Mouse (Mus musculus): ENCODE measurements at regions not wholly inside any gene's neighbourhood (a gene's known extent, or its start where the extent isn't known, plus 50 kb on each side); places are given as distances from the start of the nearest gene placed in this dataset.
"Not testable (repeated sequence)": the region's sequence is repeated elsewhere in the genome, so short reads cannot be mapped to it uniquely, and the experiment has no call there.

DNA sequence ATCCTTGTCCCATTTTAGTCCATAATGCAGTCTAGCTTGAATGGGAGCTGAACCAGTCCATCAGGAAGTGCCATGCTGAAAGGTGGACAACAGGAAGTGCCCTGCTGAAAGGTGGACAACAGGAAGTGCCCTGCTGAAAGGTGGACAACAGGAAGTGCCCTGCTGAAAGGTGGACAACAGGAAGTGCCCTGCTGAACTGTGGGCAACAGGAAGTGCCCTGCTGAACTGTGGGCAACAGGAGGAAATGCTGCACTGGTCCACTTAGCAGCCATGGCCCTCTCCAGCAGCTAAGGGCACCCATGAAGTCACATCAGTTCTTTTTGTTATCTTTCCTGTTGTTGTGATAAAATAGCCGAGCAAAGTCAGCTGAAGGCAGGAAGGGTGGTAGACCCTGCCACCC is 112.1 kb upstream of the Rybp start:
- intact Hi-C loops (cut with DNase I); DNase-seq: not testable (repeated sequence)

GRCm38 (mm10) chr6:100396311-100397200 is 109.3 kb upstream of the Rybp start:
- DNase-seq, result no peak
- intact Hi-C loops (cut with DNase I), result no loop called here

DNA sequence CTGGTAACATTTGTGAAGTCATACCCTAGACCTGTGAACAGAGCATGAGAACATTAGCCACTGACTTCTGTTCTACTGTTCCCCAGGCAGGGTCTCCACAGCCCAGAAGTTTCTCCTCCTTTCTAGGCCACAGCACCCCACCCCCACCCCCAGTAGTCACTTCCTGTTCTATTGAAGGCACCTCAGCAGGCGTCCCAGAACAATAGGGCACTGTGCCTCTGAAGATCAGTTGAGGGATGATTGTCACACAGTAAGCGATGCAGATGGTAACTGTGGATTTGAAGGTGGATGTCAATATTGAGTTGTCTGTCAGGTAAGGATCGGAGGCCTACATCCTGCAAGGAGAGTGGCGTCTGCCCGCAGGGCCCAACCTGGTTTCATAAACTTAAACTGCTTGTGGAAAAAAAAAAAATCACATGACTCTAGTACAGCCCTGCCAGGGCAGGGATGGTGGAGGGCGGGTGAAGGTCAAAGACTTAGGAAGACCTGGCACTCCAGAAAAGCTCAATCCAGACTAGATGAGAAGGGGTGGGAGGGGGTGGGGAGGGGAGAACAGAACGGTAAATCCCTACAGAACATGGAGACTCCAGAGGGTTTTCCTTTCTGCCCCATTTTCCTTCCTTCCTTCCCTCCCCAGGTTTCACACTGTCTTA is 103.1 kb upstream of the Rybp start:
- intact Hi-C loops (cut with DNase I), result no loop called here
- no peak for DNase-seq

GRCm38 (mm10) chr6:100387042-100387441 is 99.8 kb upstream of the Rybp start:
- DNase-seq, result no peak
- intact Hi-C loops (cut with DNase I), result no loop called here

DNA sequence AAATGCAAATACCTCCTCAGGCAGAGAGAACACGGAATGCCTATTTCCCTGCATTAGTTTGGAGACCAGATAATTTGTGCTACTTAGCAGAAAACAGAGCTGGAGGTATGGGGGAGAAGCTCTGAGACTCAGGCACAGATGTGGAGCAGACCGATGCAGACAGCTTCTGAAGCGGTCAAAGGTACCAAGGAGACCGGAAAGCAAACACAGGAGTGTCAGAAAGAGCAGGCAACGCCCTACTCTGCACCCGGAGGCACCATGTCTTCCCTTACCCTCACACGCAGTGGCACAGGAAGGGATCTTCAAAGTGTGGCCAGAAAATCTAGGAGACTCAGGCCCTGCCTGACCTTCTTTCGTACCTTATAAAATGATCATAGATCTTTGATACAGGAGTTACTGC is 98.4 kb upstream of the Rybp start:
- DNase-seq, result no peak
- intact Hi-C loops (cut with DNase I), result no loop called here

DNA sequence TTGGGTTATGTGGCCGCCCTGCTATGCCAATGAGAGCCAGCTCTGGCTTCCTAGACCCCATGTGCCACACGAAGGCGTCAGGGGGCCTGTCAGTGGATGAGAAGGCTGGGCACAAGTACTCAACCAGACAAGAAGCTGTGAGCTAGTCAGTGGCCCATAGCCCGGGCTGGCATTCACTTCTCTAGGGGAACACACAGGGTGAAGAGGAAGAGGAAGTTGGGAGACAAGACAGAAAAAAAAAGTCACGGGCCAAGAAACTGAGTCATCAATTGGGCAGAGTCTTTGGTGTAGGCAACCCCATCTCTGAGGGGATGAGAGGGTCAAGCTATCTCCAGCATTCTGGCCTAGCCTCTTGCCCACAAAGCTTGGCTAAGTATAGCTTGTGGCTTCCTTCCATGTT is 93.8 kb upstream of the Rybp start:
- intact Hi-C loops (cut with DNase I), result no loop called here
- DNase-seq, result no peak

GRCm38 (mm10) chr6:100380536-100380935 is 93.3 kb upstream of the Rybp start:
- no peak for DNase-seq
- intact Hi-C loops (cut with DNase I), result no loop called here

GRCm38 (mm10) chr6:100379792-100380191 is 92.5 kb upstream of the Rybp start:
- intact Hi-C loops (cut with DNase I), result no loop called here
- DNase-seq, result no peak

DNA sequence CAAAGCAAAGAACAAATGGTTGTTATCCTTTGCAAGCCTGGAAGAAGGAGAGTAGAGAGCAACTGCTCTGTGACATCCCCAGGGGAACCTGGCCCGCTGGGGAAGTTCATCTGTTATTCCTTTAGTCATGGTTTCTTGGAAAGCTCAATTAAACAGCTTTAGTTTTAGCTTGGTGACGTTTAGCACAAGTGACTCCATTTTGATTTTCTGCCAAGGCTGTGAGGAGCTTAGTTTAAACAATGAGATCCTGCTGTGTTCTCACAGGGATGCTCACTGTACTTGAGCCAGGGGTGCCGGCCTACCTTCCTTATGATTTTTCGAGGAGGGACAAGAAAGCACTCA is 91.2 kb upstream of the Rybp start:
- intact Hi-C loops (cut with DNase I), result no loop called here
- peak in 1 of 2 experiments; percentile 14 for DNase-seq

DNA sequence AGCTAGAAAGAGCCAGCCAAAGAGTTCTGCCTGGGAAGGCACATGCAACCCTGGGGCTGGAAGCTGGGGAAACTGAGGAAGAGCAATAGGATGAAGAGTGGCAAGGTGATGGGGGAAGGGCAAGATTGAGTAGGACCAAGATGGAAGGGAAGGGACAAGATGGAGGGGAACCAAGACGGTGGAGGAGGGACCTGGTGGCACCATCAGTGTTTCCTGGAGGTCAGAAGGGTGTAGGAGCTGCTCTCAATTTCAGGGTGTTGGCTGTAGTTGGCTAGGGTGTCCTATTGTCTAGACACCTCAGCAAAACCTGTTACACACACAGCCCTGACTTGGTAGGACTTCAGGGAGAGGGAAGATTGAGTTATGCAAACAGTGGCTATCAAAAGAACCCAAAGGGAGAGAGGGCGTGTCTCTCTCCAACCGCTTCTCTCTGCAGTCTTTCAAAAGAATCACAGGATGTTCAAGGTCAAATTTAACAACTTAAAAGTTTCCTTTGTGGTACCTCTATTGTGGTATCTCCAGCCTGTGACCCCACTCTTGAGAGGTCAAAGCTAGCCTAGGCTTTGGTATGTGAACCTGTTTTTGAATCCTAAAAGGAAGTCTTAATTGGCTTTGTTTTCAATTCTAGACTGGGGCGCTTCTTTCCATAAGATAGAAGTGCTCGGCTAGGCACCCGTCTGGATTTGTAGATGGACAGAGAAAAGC is 90.7 kb upstream of the Rybp start:
- no peak for DNase-seq
- intact Hi-C loops (cut with DNase I), result no loop called here

GRCm38 (mm10) chr6:100376656-100377055 is 89.4 kb upstream of the Rybp start:
- intact Hi-C loops (cut with DNase I), result no loop called here
- DNase-seq, result no peak

GRCm38 (mm10) chr6:100370828-100371227 is 83.5 kb upstream of the Rybp start:
- no peak for DNase-seq
- intact Hi-C loops (cut with DNase I), result no loop called here

DNA sequence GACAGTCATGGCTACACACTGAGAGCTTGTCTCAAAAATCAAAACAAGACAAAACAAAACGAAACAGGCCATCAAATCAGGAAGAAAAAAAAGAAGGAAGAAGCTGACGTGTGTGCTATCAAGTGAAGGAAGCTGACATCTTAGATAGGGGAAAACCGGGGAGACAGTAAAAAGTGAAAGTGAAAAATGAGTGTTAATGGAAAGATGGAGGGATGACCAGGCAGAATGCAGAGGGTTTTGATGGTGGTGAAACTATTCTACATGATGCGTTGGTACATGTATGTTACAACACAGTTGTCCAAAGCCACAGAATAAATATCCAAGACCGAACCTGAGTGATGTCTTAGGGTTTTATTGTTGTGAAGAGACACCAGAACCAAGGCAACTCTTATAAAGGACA is 83.1 kb upstream of the Rybp start:
- intact Hi-C loops (cut with DNase I), result no loop called here
- DNase-seq, result no peak

DNA sequence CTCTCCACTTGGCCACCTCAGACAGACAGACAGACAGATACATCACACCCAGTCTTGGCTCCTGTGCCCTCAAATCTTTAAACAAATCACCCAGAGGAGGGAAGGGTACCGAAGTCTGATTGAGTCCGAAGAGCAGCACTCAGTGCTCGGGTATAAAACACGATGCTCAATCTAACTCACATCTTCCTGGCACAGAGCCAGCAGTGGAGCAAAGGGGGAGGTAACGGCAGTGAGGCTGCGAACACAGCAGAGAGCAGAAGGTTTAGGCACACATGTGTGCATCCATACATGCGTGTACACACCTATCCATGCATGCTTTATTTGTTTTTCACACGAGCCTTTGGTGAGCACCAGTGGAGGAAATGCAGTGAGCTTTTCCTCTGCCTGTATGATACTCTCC is 78.9 kb upstream of the Rybp start:
- DNase-seq, result no peak
- intact Hi-C loops (cut with DNase I), result no loop called here

DNA sequence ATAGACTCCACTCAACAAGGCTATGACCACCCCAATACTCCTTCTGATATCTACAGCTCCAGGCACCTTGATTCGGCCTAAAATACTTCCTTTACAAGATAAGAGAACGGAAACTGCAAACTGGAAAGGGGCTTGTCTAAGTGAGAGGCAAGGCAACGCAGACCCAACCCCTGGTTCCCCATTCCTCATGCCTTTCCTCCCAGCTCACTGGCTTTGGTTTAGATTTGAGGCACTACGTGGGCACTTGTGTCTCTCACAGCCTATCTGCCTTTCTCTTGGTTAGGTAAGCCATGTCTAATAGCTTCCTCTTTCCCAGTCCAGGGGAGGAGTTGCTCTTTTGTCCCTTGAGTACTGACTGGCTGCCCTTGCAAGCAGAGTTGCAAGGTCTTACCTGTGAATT is 78.5 kb upstream of the Rybp start:
- no peak for DNase-seq
- intact Hi-C loops (cut with DNase I), result no loop called here

DNA sequence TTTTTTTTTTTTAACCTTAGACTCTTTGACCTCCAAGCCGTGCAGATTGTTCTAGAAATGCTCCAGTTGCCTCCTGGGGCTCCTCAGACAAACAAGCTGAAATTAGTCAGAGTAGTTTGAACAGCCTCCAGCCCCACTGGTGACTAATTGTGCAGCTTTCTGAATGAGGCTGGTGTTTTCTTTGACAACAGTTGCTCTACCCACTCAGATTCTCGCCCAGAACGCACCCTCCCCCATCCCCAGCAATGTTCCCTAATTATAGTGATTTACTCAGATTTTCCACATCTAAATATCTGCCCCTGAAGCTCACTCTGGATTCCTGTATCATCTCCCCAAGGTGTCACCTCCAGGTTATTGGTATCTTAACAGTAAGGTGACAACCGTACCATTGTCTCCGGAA is 76.4 kb upstream of the Rybp start:
- intact Hi-C loops (cut with DNase I), result no loop called here
- peak; percentile 16 to 18 for DNase-seq

DNA sequence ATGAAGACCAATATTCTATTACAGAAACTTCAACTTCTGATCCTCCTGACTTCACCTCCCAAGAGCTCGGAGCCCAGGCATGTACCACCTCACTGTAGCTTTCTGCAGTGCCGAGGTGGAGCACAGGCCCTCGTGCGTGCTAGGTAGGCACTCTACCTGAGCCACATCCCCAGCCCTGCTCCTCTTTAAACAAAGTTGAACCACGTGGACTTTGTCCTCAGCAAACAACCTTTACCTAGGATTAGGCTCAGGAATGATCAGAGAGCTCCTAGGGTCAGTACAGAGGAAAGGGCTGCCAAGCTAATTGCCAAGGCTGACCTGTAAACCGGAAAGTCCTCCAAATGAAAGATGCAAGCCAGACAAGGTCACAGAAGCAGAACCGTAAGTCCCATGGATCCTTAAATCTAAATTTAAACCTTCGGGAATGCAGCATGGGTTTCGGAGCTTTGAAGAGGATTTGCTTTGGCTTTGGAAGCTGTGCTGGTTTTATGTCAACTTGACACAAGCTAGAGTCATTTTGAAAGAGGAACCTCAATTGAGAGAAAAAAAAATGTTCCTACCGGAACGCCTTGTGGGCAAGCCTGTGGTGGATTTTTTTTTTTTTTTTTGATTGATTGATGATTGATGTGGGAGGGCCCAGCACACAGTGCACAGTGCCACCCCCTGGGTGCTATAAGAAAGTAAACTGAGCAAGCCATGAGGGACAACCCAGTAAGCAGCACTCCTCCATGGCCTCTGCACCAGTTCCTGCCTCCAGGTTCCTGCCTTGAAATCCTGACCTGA is 69.5 kb upstream of the Rybp start:
- intact Hi-C loops (cut with DNase I), result no loop called here
- no peak for DNase-seq

- no peak for DNase-seq
- intact Hi-C loops (cut with DNase I), result no loop called here
Observed at GRCm38 (mm10) chr6:100355858-100356257, 68.6 kb upstream of the Rybp start.

DNA sequence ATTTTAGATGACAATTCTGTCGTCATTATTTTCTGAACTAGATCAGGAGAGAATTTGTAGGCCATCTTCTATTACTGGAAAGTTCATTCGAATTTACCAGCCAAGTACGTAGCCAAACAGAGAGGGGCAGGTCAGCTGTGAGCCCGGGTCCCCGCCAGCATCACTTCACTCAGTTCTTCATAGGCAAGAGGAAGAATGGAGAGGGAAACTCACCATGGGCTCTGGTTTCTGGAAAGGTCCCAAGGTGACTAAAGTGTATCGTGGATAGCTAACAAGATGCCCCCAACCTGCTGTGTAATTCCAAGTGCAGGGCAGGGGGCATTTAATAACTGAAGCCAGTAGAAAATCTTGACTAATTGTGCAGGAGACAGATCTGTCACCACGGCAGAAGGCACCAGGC is 60.2 kb upstream of the Rybp start:
- intact Hi-C loops (cut with DNase I), result no loop called here

DNA sequence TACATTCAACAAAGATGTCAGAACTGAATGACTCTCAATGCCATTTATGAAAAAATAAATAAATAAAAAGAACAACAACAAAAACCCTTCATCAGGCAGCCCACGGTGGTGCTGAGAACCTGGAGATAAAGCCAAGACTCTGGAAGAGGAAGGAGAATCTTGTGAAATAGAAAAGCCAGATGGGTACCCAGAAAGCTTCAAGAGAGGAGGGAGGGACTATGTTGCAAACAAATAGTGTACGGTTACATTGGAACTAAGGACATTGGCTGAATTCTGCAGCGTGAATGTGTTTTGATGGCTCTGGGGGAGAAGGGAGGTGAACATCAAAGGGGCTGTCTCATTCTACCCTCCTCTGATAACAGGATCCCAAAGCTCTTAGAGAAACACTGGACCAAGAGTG is 57.8 kb upstream of the Rybp start:
- intact Hi-C loops (cut with DNase I), result no loop called here

More for the DNA sequence above, 60.2 kb upstream of the Rybp start:
- no peak for DNase-seq

More for the DNA sequence above, 57.8 kb upstream of the Rybp start:
- no peak for DNase-seq
